ENCODE assay signal across 18 mouse cellular contexts in the genomic region with DNA sequence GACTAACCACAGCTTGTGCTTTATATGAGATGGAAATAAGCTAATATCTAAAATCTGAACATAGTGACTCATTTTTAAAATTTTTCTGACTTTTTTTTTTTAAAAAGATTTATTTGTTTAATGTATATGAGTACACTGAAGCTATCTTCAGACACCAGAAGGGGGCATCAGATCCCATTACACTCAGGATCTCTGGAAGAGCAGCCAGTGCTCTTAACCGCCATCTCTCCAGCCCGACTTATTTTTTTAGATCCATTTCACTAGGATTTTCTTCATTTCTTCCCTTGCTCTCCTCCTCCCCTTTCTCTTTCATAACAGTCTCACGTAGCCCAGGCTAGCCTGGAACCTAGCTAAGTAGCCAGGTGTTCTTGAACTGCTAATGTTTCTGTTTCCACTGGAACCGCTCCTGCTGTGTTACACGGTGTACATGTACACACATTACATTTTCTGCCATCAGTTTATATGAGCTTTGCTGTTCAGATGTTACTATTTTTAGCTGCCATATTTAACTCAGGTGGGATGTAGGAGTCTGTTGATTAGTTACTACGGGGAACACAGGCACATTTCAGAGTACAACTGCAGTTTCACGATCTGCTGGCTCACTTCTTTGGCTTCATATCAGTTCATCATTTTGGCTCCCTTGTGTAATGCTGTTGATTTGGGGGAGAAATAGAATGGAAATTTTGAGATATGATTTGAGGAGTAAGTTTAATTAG. TPM values are rescaled to one million over a fixed set of nuclear protein-coding genes. Genes with fewer than 3 reads are reported as not detected.
A peak's percentile ranks its signal among the peaks of the same experiment; 100 is the strongest.
DNase-seq lines count a peak whose midpoint lies in the region; ATAC-seq and TF ChIP-seq lines count a peak whose summit lies in the region.
"Had no signal": no experiment of that assay in that cellular context is flagged by ENCODE, and none has a peak within 500 bp of the region (broad histone marks: within the 10 kb centered on the region; RNA-seq: fewer than 3 reads in every experiment).

No protein-coding gene starts in this region.

- no peaks in the 10 kb centered on the region for H3K4me1 ChIP-seq in hindbrain, embryonic 14.5 days (replicated peaks; ENCODE audit: control insufficient read depth, insufficient read depth, low read length)
- no peaks in the 10 kb centered on the region for H3K4me1 ChIP-seq in hindbrain, embryonic 11.5 days (replicated peaks; ENCODE audit: control insufficient read depth, insufficient read depth, low read length)
- no peaks in the 10 kb centered on the region for H3K4me1 ChIP-seq in lung, embryonic 14.5 days (ENCODE audit: insufficient read depth)
- H3K4me1 ChIP-seq: embryonic facial prominence, embryonic 15.5 days; forebrain, embryonic 12.5 days had no signal

- H3K4me2 ChIP-seq in hindbrain, embryonic 14.5 days (replicated peaks) = no peak overlapping the region
- no peak overlapping the region for H3K4me2 ChIP-seq in hindbrain, embryonic 11.5 days (replicated peaks; ENCODE audit: low read depth, low read length)
- no peak overlapping the region for H3K4me2 ChIP-seq in lung, embryonic 14.5 days
- H3K4me2 ChIP-seq: embryonic facial prominence, embryonic 15.5 days; forebrain, embryonic 12.5 days; liver, embryonic 13.5 days had no signal

- no peaks in the 10 kb centered on the region for H3K27me3 ChIP-seq in hindbrain, embryonic 14.5 days (ENCODE audit: control insufficient read depth, insufficient read depth, low read length)
- H3K27me3 ChIP-seq in hindbrain, embryonic 11.5 days (ENCODE audit: control insufficient read depth, insufficient read depth, low read length) = no peaks in the 10 kb centered on the region
- H3K27me3 ChIP-seq in lung, embryonic 14.5 days (ENCODE audit: insufficient read depth, low read length) = no peaks in the 10 kb centered on the region
- H3K27me3 ChIP-seq: liver, embryonic 13.5 days had no signal

- TF ChIP-seq CTCF in lung, embryonic 14.5 days (IDR thresholded peaks at IDR 0.05; ENCODE audit: low read depth) = 0 out of 2 replicates have a peak, but pooled peaks have one; percentile 2

- WGBS in hindbrain, embryonic 14.5 days = 75% methylated on average over 7 of the region's 7 CpGs
- 83% methylated on average over 7 of the region's 7 CpGs for WGBS in hindbrain, embryonic 11.5 days
- WGBS in lung, embryonic 14.5 days = 66% methylated on average over 7 of the region's 7 CpGs

- ATAC-seq in hindbrain, embryonic 14.5 days (ENCODE audit: low FRiP score) = no peak
- ATAC-seq in hindbrain, embryonic 11.5 days (ENCODE audit: low FRiP score) = no peak
- ATAC-seq in lung, embryonic 14.5 days (ENCODE audit: insufficient read depth) = no peak

- H3K36me3 ChIP-seq in hindbrain, embryonic 14.5 days (replicated peaks; ENCODE audit: control insufficient read depth, insufficient read depth) = no peaks in the 10 kb centered on the region
- no peaks in the 10 kb centered on the region for H3K36me3 ChIP-seq in hindbrain, embryonic 11.5 days (ENCODE audit: control insufficient read depth, insufficient read depth, low read length)
- H3K36me3 ChIP-seq in lung, embryonic 14.5 days (ENCODE audit: insufficient read depth) = no peaks in the 10 kb centered on the region
- H3K36me3 ChIP-seq: embryonic facial prominence, embryonic 15.5 days; forebrain, embryonic 12.5 days; liver, embryonic 13.5 days had no signal

- H3K4me3 ChIP-seq in hindbrain, embryonic 14.5 days (replicated peaks; ENCODE audit: low read length) = no peak overlapping the region
- H3K4me3 ChIP-seq in hindbrain, embryonic 11.5 days (ENCODE audit: low read depth, low read length) = no peak overlapping the region
- H3K4me3 ChIP-seq in lung, embryonic 14.5 days (ENCODE audit: low read depth, low read length) = no peak overlapping the region
- H3K4me3 ChIP-seq: embryonic facial prominence, embryonic 15.5 days; forebrain, embryonic 12.5 days; liver, embryonic 13.5 days had no signal

- peak; percentile 36 for DNase-seq in embryo, embryonic 10.5 days (ENCODE audit: low spot score)
- DNase-seq in embryo, embryonic 11 days = no peak
- no peak for DNase-seq in hindbrain, embryonic 14.5 days (ENCODE audit: low spot score)
- DNase-seq in hindbrain, embryonic 11.5 days (ENCODE audit: low spot score) = no peak
- peak; percentile 31 for DNase-seq in lung, embryonic 14.5 days
- DNase-seq in lung, adult 18-20 months = no peak
- peak; percentile 71 for DNase-seq in layer of hippocampus, adult 9-11 months
- DNase-seq in lung, postnatal 10 days = no peak
- DNase-seq: adrenal gland, adult 2 months; cerebellum, adult 11-12 months; kidney, adult 9 months; liver, embryonic 13.5 days; lung, postnatal 14 days; thymus, adult 2 months had no signal

- H3K9ac ChIP-seq in hindbrain, embryonic 14.5 days = no peak overlapping the region
- H3K9ac ChIP-seq in hindbrain, embryonic 11.5 days (ENCODE audit: low read depth, low read length) = no peak overlapping the region
- H3K9ac ChIP-seq in lung, embryonic 14.5 days = no peak overlapping the region
- H3K9ac ChIP-seq: embryonic facial prominence, embryonic 15.5 days; forebrain, embryonic 12.5 days; liver, embryonic 13.5 days had no signal

- 0 out of 2 replicates have a peak overlapping the region, but pooled peaks have one; percentile 9 for H3K27ac ChIP-seq in hindbrain, embryonic 14.5 days
- no peak overlapping the region for H3K27ac ChIP-seq in hindbrain, embryonic 11.5 days (ENCODE audit: low read depth, low read length)
- H3K27ac ChIP-seq in lung, embryonic 14.5 days (ENCODE audit: low read depth) = no peak overlapping the region
- H3K27ac ChIP-seq: embryonic facial prominence, embryonic 15.5 days; forebrain, embryonic 12.5 days; liver, embryonic 13.5 days had no signal

- H3K9me3 ChIP-seq in hindbrain, embryonic 14.5 days (ENCODE audit: control insufficient read depth, low read length) = no peaks in the 10 kb centered on the region
- no peaks in the 10 kb centered on the region for H3K9me3 ChIP-seq in hindbrain, embryonic 11.5 days (ENCODE audit: control insufficient read depth, low read length)
- H3K9me3 ChIP-seq in lung, embryonic 14.5 days (ENCODE audit: low read depth, low read length) = no peaks in the 10 kb centered on the region
- H3K9me3 ChIP-seq: embryonic facial prominence, embryonic 15.5 days; forebrain, embryonic 12.5 days; liver, embryonic 13.5 days had no signal

RNA-seq across cellular contexts. Expression of gene BC035947, which starts 18.7 kb away (rescaled TPM):
- polyA plus RNA-seq in hindbrain, embryonic 14.5 days (2014; fragmentation: Nextera tagmentation; extraction: Ambion mirVana) = 1.2 and 1.5 TPM in 2 replicates
- 0.20 and 0.25 TPM in 2 replicates for polyA plus RNA-seq in hindbrain, embryonic 11.5 days (2014; fragmentation: Nextera tagmentation; extraction: Ambion mirVana)
- polyA plus RNA-seq in lung, embryonic 14.5 days (2014; fragmentation: Nextera tagmentation; extraction: Ambion mirVana) = 0.18 and 0.20 TPM in 2 replicates
- polyA plus RNA-seq: heart, embryonic 16.5 days; liver, embryonic 13.5 days; thymus, adult 2 months had no signal

RNA-seq across cellular contexts. Expression of gene Mogat1, which starts 19.9 kb away (rescaled TPM):
- polyA plus RNA-seq in hindbrain, embryonic 14.5 days (2014; fragmentation: Nextera tagmentation; extraction: Ambion mirVana) = 0.23 and 0.64 TPM in 2 replicates
- polyA plus RNA-seq in hindbrain, embryonic 11.5 days (2014; fragmentation: Nextera tagmentation; extraction: Ambion mirVana) = 0.45 and 0.59 TPM in 2 replicates
- not detected in 2 replicates for polyA plus RNA-seq in lung, embryonic 14.5 days (2014; fragmentation: Nextera tagmentation; extraction: Ambion mirVana)
- polyA plus RNA-seq: forebrain, embryonic 12.5 days; limb, embryonic 11.5 days; liver, embryonic 13.5 days had no signal

RNA-seq across cellular contexts. Expression of gene Farsb, which starts 42.0 kb away (rescaled TPM):
- 164 and 180 TPM in 2 replicates for polyA plus RNA-seq in hindbrain, embryonic 14.5 days (2014; fragmentation: Nextera tagmentation; extraction: Ambion mirVana)
- 146 and 152 TPM in 2 replicates for polyA plus RNA-seq in hindbrain, embryonic 11.5 days (2014; fragmentation: Nextera tagmentation; extraction: Ambion mirVana)
- 140 and 142 TPM in 2 replicates for polyA plus RNA-seq in lung, embryonic 14.5 days (2014; fragmentation: Nextera tagmentation; extraction: Ambion mirVana)

Comparison
In these comparisons a context has a peak if more than half of its experiments do, and no peak if none do; other contexts are left out.
1. DNase-seq: peak in embryo, embryonic 10.5 days (single experiment), lung, embryonic 14.5 days (single experiment) and layer of hippocampus, adult 9-11 months (single experiment); none in embryo, embryonic 11 days (single experiment), hindbrain, embryonic 14.5 days (single experiment), hindbrain, embryonic 11.5 days (single experiment), lung, adult 18-20 months (0 of 2) and lung, postnatal 10 days (single experiment).